Mouse (Mus musculus) MEL (cell line): ENCODE measurements at regions not wholly inside any gene's neighbourhood (a gene's known extent, or its start where the extent isn't known, plus 50 kb on each side); places are given as distances from the start of the nearest gene placed in this dataset.

Experiments used
- DNase-seq: peaks from one replicate; pipeline ENCODE4 v3.0.0; 2011; ENCODE audit warnings: low read depth, low spot score
- H3K27ac ChIP-seq: 2 replicates; pipeline ENCODE4 v1.5.1; 2012; ENCODE audit warnings: low read depth, mild to moderate bottlenecking, control low read depth, low read length, moderate library complexity; ENCODE audit not compliant: control insufficient read depth
- H3K27me3 ChIP-seq, 2 experiments: fragments of 150-350 bp in 1 of 2; sonication (generic) in 1 of 2; 2 replicates each; pipeline ENCODE4 v1.6.1; 2012; ENCODE audit warnings: low read length in 2 of 2, mild to moderate bottlenecking in 2 of 2, improper control_type of control experiment in 1 of 2, moderate library complexity in 1 of 2; ENCODE audit not compliant: insufficient read depth in 2 of 2, control insufficient read depth in 1 of 2
- H3K36me3 ChIP-seq, 2 experiments: 2 replicates each; pipeline ENCODE4 v1.6.1; 2012 to 2014; ENCODE audit warnings: low read length in 2 of 2, improper control_type of control experiment in 1 of 2, inconsistent platforms in 1 of 2, mild to moderate bottlenecking in 1 of 2; ENCODE audit not compliant: insufficient read depth in 2 of 2, control insufficient read depth in 1 of 2
- H3K4me1 ChIP-seq, 2 experiments: fragments of 150-350 bp in 1 of 2; sonication (generic) in 1 of 2; 2 replicates each; pipeline ENCODE4 v1.6.1; 2012; ENCODE audit warnings: low read length in 2 of 2, improper control_type of control experiment in 1 of 2, mild to moderate bottlenecking in 1 of 2; ENCODE audit not compliant: insufficient read depth in 2 of 2, control insufficient read depth in 1 of 2
- H3K4me3 ChIP-seq, 2 experiments: fragments of 150-350 bp in 1 of 2; sonication (generic) in 1 of 2; 2 replicates each; pipeline ENCODE4 v1.5.1; 2012; ENCODE audit warnings: low read depth in 2 of 2, low read length in 2 of 2, mild to moderate bottlenecking in 2 of 2, moderate library complexity in 2 of 2, control low read depth in 1 of 2, improper control_type of control experiment in 1 of 2; ENCODE audit not compliant: control insufficient read depth in 1 of 2, insufficient read depth in 1 of 2
- H3K79me2 ChIP-seq: 2 replicates; pipeline ENCODE4 v1.6.1; 2012; ENCODE audit warnings: mild to moderate bottlenecking, low read length, moderate library complexity; ENCODE audit not compliant: control insufficient read depth, poor library complexity, insufficient read depth
- H3K9ac ChIP-seq: 2 replicates; pipeline ENCODE4 v1.6.1; 2012; ENCODE audit warnings: low read depth, mild to moderate bottlenecking, control low read depth, low read length, moderate library complexity; ENCODE audit not compliant: control insufficient read depth, poor library complexity, severe bottlenecking
- H3K9me3 ChIP-seq: fragments of 150-350 bp; sonication (generic); replicated peaks from 2 replicates; pipeline ENCODE4 v1.6.1; 2012; ENCODE audit warnings: mild to moderate bottlenecking, low read length, improper control_type of control experiment, moderate library complexity; ENCODE audit not compliant: insufficient read depth
- CHD1 ChIP-seq: IDR thresholded peaks from 2 replicates; pipeline ENCODE4 v1.6.1; 2012; ENCODE audit warnings: low read depth, mild to moderate bottlenecking, inconsistent platforms, low read length, improper control_type of control experiment
- CTCF ChIP-seq, 3 experiments: IDR thresholded peaks in 2 of 3; conservative IDR thresholded peaks in 1 of 3; 2 replicates each; pipeline ENCODE4 v1.5.1; 2011 to 2012; ENCODE audit warnings: low read length in 3 of 3, low read depth in 2 of 3, mild to moderate bottlenecking in 2 of 3, improper control_type of control experiment in 1 of 3, inconsistent platforms in 1 of 3, mixed read lengths in 1 of 3, moderate library complexity in 1 of 3; ENCODE audit not compliant: control insufficient read depth in 1 of 3, insufficient read depth in 1 of 3, poor library complexity in 1 of 3, severe bottlenecking in 1 of 3
- E2F4 ChIP-seq: IDR thresholded peaks from 2 replicates; pipeline ENCODE4 v1.6.1; 2011; ENCODE audit warnings: low read depth, low read length, improper control_type of control experiment, borderline replicate concordance
- ELF1 ChIP-seq: IDR thresholded peaks from 2 replicates; pipeline ENCODE4 v1.6.1; 2014; ENCODE audit warnings: low read depth, mild to moderate bottlenecking, inconsistent platforms, low read length, improper control_type of control experiment, moderate library complexity
- ETS1 ChIP-seq: IDR thresholded peaks from 2 replicates; pipeline ENCODE4 v1.6.1; 2012; ENCODE audit warnings: low read depth, mild to moderate bottlenecking, inconsistent platforms, low read length, improper control_type of control experiment, moderate library complexity
- GATA1 ChIP-seq: IDR thresholded peaks from 2 replicates; pipeline ENCODE4 v1.6.1; 2011; ENCODE audit warnings: low read depth, low read length, improper control_type of control experiment
- KAT2A ChIP-seq: conservative IDR thresholded peaks from 2 replicates; pipeline ENCODE4 v1.6.1; 2012; ENCODE audit warnings: low read depth, low read length, improper control_type of control experiment, inconsistent platforms
- MAX ChIP-seq: IDR thresholded peaks from 2 replicates; pipeline ENCODE4 v1.6.1; 2011; ENCODE audit warnings: low read length, improper control_type of control experiment
- MXI1 ChIP-seq: IDR thresholded peaks from 2 replicates; pipeline ENCODE4 v1.6.1; 2011; ENCODE audit warnings: mild to moderate bottlenecking, low read depth, low read length, improper control_type of control experiment
- MYC ChIP-seq: IDR thresholded peaks from 2 replicates; pipeline ENCODE4 v1.6.1; 2011; ENCODE audit warnings: low read depth, mild to moderate bottlenecking, low read length, improper control_type of control experiment, moderate library complexity
- NELFE ChIP-seq: IDR thresholded peaks from 2 replicates; pipeline ENCODE4 v1.6.1; 2011; ENCODE audit warnings: low read depth, low read length, improper control_type of control experiment
- TBP ChIP-seq: IDR thresholded peaks from 2 replicates; pipeline ENCODE4 v1.8.0; 2011; ENCODE audit warnings: low read depth, low read length, improper control_type of control experiment
- USF1 ChIP-seq: IDR thresholded peaks from 2 replicates; pipeline ENCODE4 v1.6.1; 2014; ENCODE audit warnings: low read depth, mild to moderate bottlenecking, inconsistent platforms, low read length, improper control_type of control experiment, moderate library complexity
- ZC3H11A ChIP-seq: IDR thresholded peaks from 2 replicates; pipeline ENCODE4 v1.6.1; 2012; ENCODE audit warnings: low read depth, mild to moderate bottlenecking, inconsistent platforms, low read length, improper control_type of control experiment
- ZKSCAN1 ChIP-seq: IDR thresholded peaks from 2 replicates; pipeline ENCODE4 v1.6.1; 2012; ENCODE audit warnings: low read depth, mild to moderate bottlenecking, inconsistent platforms, low read length, improper control_type of control experiment, moderate library complexity

- Histone ChIP-seq H3K27me3 (no peaks in the 10 kb centered on the region), H3K79me2 (no peaks in the 10 kb centered on the region), H3K36me3 (no peaks in the 10 kb centered on the region), H3K9ac (no peak overlapping the region)
- DNase-seq: no peak
- TF ChIP-seq TBP: no peak
- no peak for TF ChIP-seq CTCF (IDR thresholded peaks at IDR 0.05 in 2 of 3, conservative IDR thresholded peaks at IDR 0.05 in 1 of 3; ENCODE audit: control insufficient read depth in 1 of 3, insufficient read depth in 1 of 3, low read depth in 2 of 3, low read length in 3 of 3, poor library complexity in 1 of 3, severe bottlenecking in 1 of 3)
- TF ChIP-seq ELF1: no peak
- no peak for TF ChIP-seq MYC
- no peak for TF ChIP-seq USF1
- TF ChIP-seq ZC3H11A: no peak
- TF ChIP-seq, all 39 proteins: peak for 0
- Histone ChIP-seq H3K4me1 (no peaks in the 10 kb centered on the region), H3K9me3 (no peaks in the 10 kb centered on the region), H3K27ac (no peak overlapping the region), H3K4me3 (no peak overlapping the region)
Measured at GRCm38 (mm10) chr13:47636511-47637103, 514.2 kb downstream of the Rnf144b start.

- Histone ChIP-seq H3K9me3 (no peaks in the 10 kb centered on the region), H3K9ac (no peak overlapping the region), H3K4me3 (no peak overlapping the region), H3K79me2 (no peaks in the 10 kb centered on the region), H3K36me3 (no peaks in the 10 kb centered on the region), H3K4me1 (no peaks in the 10 kb centered on the region), H3K27me3 (no peaks in the 10 kb centered on the region), H3K27ac (no peak overlapping the region)
- TF ChIP-seq KAT2A (no peak), CTCF (IDR thresholded peaks at IDR 0.05 in 2 of 3, conservative IDR thresholded peaks at IDR 0.05 in 1 of 3; ENCODE audit: control insufficient read depth in 1 of 3, insufficient read depth in 1 of 3, low read depth in 2 of 3, low read length in 3 of 3, poor library complexity in 1 of 3, severe bottlenecking in 1 of 3) (peak in 1 of 3 experiments; percentile 19; a peak in 2 of 6 replicates), MXI1 (no peak), ZC3H11A (no peak)
- DNase-seq: no peak
Measured at GRCm38 (mm10) chr13:47642341-47642740, 519.9 kb downstream of the Rnf144b start.

GRCm38 (mm10) chr13:47645081-47645480, 522.6 kb downstream of the Rnf144b start:
- no peak for TF ChIP-seq MYC
- TF ChIP-seq CHD1: no peak
- TF ChIP-seq MXI1: no peak
- TF ChIP-seq MAX: no peak
- TF ChIP-seq GATA1: no peak
- TF ChIP-seq NELFE: no peak
- TF ChIP-seq E2F4: no peak
- no peak for TF ChIP-seq ZKSCAN1
- TF ChIP-seq ETS1: no peak
- no peak overlapping the region for H3K27ac ChIP-seq
- DNase-seq: no peak
- H3K27me3 ChIP-seq: no peaks in the 10 kb centered on the region
- H3K9ac ChIP-seq: no peak overlapping the region
- H3K4me3 ChIP-seq: no peak overlapping the region
- H3K4me1 ChIP-seq: no peaks in the 10 kb centered on the region
- H3K36me3 ChIP-seq: no peaks in the 10 kb centered on the region
- no peaks in the 10 kb centered on the region for H3K79me2 ChIP-seq
- no peaks in the 10 kb centered on the region for H3K9me3 ChIP-seq
